Mouse (Mus musculus) cerebellum, adult 11-12 months (tissue): ENCODE measurements around the gene Adm2.

Experiments used
- DNase-seq: peaks from one replicate; pipeline ENCODE4 v3.0.0; 2022

Adm2 gene

DNA sequence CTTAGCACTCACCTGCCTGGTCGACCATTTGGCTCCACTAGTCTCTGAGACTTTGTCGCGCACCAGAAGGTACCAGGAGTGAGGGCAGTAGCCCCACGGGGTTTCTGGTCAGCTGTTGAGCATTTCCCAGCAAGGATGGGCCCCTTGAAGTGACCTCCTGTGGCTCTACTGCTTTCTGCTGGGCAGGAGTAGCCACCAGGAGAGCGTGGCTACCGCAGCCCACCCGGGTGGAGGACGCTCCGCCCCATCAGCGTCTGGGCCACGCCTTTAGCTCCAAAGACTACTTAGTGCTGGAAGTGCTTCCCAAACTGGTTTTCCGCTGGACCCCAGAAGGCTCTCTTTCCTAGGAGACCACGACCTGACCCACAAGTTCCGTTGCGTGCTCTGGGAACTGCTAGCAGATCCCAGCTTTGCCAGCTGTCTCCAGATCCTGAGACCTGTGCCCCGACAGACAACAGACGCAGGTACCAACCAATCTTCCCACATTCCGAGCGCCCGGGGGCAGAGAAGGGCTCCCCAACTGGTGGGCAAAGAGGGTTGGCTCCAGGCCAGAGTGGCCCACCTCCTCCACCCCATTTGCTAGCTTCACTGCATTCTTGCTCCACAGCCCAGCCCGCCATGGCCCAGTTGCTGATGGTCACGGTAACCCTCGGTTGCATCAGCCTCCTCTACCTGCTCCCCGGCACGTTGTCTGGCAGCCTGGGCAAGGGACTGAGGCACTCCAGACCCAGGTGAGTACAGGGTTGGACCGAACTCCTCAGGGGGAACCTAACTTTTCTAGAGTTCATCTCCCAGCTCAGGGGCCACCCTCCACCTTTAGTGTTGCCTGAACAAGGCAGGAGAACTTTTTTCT is at the start of gene Adm2:
Adm2 (plus strand) TSS at position 51 of the 853 bp plus-strand sequence.
- DNase-seq: no peak

DNA sequence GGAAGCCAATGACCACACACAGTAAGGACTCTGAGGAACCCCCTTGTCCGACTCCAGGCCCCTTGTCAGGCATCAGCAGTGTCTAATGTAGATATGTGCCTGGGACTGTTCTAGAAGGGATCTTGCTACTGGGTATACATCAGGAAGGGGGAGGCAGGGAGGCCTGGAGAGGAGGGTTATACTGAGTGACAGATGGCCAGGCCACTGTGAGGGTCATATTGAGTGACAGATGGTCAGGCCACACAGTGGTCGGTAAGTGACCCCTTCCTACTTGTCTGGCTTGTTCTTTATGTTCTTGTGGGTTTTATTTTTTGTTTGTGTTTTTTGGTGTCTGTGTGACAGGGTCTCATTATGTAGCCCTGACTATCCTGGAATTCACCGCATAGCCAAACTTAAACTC is 47.0 kb upstream of the Adm2 start:
- no peak for DNase-seq

GRCm38 (mm10) chr15:89277366-89277765 is 45.2 kb upstream of the Adm2 start:
- DNase-seq: no peak

DNA sequence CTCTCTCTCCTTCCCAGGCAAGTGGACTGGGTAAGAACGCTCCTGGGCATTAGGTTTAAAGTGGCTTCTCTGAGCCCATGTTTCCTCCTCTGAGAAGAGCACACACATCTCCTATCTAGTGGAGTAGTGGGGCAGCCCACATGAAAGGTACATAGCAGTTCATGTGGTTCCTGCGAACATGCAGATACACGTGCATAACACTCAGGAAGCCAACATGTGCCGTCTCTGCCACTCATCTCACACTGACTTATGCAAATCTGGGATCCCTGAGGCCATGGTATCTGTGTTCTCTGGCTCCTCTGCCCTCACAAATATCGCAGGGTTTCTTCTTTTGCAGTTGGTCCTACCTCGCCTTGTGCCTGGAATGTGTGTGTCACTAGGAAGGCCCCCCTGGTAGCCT is 40.0 kb upstream of the Adm2 start:
- DNase-seq: no peak

GRCm38 (mm10) chr15:89284094-89284493 is 38.4 kb upstream of the Adm2 start:
- no peak for DNase-seq

DNA sequence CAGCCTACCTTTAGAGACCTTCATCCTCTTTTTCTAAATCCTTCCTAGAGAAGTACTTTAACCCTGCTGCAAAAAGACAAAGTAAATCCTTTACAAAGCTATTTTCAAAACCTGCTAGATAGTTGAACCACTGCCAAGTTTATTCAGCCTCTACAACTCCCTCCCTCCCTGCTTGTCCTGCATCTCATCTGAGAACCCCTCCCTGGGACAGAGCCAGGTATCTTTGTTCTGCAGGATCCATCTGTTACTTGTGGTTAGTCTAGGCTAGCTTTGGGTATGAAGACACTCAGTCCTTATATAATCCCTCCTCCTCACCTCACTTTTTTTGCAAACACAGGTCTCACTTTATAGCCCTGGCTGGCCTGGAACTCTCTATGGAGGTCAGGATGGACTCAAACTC is 37.5 kb upstream of the Adm2 start:
- peak; percentile 63 for DNase-seq

DNA sequence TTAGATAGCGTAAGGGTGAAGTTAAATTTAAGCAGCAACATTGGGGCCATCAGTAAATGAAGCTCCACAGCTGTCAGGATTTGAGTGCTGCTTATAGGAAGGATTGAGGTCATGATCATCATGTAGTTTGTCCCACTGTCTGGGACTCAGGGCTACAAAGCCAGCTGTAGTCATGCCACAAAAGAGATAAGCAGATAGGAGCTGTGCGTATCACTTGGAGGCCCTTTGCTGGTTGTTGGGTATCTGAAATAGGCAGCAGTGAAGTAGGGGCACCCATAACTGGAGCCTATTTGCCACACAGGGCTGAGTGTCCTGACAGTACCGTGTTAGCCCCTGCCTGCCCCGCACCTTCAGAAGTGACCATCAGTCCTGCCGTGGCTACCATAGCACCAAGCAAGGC is 37.0 kb upstream of the Adm2 start:
- DNase-seq: no peak

DNA sequence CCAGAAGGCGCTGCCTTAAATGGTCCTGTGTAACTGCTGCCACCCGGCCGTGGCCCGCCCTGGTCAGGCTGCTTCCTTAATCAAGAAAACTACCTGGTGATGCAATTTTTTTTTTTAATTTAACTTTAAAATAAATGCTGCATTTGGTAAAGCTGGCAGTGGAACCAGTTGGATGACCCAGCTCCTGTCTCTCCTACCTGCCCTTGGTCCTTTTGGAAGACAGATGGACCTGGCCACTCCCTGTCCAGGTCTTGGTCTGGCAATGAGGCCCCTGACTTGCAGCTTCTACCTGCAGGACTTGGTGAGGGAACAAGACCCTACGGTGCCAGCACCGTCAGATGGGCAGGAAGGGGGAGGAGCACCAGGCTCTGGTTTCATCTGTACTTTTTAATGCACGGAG is 36.4 kb upstream of the Adm2 start:
- DNase-seq: peak; percentile 66

GRCm38 (mm10) chr15:89286582-89286981 is 35.9 kb upstream of the Adm2 start:
- DNase-seq: peak; percentile 50

DNA sequence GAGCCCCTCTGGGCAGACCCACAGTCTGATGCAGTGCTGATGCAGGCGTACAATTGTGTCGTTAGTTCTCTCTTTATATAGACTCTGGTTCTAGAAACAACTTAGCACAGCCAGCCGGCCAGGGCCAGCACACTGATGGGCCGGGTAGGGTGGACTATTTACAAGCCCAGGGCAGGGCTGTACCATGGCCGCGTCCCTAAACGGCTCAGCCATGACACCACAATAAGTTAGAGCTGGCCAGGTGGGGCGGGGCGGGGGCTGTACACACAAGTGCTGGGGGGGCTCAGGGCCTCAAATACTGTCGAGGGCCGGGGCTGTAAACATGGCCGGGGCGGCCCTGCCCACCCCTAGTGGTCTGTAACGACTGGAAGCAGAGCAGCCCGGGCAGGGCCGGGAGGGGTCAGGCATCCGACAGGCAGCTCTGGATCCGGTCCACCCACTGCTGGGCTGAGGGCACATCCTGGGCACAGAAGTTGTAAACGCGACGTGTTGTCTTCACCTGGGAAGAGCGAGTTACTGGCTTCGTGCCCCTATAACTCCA is 34.2 kb upstream of the Adm2 start:
- DNase-seq: peak; percentile 44

- peak; percentile 26 for DNase-seq
These were observed 33.1 kb upstream of the Adm2 start for GRCm38 (mm10) chr15:89289455-89289854.

- no peak for DNase-seq
These were observed 31.0 kb upstream of the Adm2 start for GRCm38 (mm10) chr15:89291521-89291920.

GRCm38 (mm10) chr15:89292795-89293194 is 29.7 kb upstream of the Adm2 start:
- DNase-seq: no peak

GRCm38 (mm10) chr15:89293778-89294177 is 28.7 kb upstream of the Adm2 start:
- no peak for DNase-seq

- no peak for DNase-seq
These were observed 26.8 kb upstream of the Adm2 start for GRCm38 (mm10) chr15:89295580-89296165.

DNA sequence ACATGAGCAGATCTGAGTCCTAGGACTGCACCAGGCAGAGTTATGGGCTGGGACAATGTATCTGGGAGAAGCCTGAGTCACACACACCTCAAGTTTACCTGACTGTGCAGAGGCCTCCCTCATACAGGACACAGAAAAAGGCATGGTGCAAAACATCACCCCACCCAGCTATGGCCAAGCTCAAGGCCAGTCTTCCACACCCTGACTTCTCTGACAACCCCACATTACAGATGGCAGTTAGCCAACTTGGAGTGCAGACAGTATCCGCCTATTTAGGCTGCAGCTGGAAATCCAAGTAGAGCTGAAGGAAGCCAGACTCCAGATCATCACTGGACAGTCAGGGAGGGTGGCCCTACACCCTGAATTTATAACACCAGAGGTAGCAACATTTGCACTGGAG is 26.1 kb upstream of the Adm2 start:
- DNase-seq: no peak

- DNase-seq: peak; percentile 23
These were observed 24.8 kb upstream of the Adm2 start for GRCm38 (mm10) chr15:89297695-89298094.

DNA sequence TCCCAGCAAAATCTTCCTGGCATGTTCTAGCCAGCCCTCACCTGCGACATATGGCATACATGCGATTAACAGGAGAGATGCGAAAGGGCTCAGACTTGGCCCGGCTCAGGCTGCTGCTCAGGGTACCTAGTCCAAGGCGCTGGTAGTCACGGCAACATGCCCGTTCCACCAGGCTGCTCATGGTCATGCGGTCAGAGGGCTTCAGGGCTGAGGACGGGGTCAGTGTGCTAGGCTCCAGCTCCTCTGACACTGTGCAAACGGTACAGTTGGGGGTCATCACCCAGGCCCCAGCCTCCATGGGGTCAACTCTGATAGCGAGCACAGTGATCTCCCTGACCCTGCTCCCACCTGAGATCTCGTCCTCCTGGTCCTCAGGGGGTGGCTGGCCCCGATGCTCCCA is 22.3 kb upstream of the Adm2 start:
- DNase-seq: no peak

GRCm38 (mm10) chr15:89300600-89300999 is 21.9 kb upstream of the Adm2 start:
- DNase-seq: no peak

DNA sequence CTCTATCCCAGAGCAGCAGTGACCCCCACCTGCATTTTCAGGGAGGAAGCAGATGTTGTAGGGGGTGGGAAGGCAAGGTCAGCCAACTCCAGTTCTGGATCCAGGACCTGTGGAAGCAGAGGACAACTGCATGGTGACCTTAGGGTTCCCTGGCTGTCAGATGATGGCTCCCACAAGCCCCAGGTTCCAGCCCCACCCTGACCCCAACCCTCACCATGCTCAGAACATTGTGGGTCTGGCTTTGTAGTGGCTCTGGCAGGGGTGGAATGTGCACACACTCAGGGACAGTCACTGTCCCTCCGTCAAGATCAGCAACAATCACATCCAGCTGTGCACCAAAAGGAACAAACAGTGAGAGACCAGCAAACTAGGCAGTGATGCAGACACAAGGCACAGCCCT is 16.6 kb upstream of the Adm2 start:
- DNase-seq: no peak

GRCm38 (mm10) chr15:89307461-89307860 is 15.1 kb upstream of the Adm2 start:
- DNase-seq: peak; percentile 41

DNA sequence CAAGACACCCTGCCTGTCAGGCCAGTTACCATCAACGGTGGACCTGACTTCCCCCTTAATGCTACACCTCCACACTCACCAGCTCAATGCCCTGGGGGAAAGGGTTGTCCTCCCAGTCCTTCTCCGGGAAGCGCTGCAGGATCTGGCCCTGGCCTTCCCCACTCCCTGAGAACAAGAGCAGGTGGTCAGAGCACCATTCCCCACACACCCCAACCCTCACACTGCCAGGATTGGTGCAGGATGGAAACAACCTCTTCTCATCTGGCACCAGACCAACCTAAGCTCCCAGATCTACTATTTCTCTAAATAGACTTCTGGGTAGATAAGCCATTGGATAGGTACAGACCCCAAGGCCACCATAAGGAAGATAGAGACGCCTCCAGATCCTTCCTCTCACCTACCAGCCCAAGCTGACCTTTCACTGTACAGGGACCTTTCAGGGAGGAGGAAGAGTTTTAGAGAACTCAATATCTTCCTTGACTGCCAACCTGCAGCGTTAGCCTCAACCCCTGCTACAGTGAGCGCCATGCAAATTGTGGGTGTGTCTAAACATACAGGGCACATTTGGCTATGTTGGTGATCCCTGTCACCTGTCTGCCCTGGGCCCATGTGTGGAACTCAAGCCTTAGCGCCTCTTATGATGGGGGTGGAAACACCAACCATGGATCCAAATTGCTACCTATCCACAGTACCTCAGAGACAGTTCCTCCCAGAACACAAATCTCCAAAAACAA is 13.9 kb upstream of the Adm2 start:
- DNase-seq: peak; percentile 67

DNA sequence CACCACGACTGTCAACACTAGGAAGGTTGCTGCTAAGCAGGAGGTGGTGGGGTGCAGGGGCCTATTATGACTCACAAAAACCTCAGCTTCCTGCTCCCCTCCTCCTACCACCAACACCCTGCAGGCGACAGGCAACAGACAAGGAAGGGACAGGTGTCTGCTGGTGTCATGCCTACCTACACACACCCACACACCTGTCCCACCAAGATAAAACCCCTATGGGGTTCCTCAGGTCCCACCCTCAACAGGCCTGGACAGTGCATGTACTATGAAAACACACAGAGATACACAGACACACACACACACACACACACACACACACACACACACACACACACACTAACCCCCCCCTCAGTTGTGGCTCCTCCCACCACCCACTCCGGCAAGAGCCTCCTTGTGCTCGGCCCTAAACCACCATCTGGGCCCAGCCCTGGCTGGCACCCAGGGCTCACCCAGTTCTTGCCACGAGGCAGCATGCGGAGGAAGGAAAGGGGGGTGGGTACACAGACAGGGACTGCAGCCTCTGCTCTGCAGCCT is 12.5 kb upstream of the Adm2 start:
- DNase-seq: peak; percentile 84
